Mouse (Mus musculus): ENCODE measurements around the gene Ttll9. TPM values are rescaled to one million over a fixed set of nuclear protein-coding genes. Genes with fewer than 3 reads are reported as not detected.

The Ttll9 gene
- total RNA-seq (2014; rRNA removed; ENCODE audit: low replicate concordance): 0.89 TPM in 1 of 2 replicates, not detected in the other
- 0.05 and 0.14 TPM in 2 replicates for polyA plus RNA-seq (2015; fragmentation: Nextera tagmentation; extraction: Ambion mirVana)

DNA sequence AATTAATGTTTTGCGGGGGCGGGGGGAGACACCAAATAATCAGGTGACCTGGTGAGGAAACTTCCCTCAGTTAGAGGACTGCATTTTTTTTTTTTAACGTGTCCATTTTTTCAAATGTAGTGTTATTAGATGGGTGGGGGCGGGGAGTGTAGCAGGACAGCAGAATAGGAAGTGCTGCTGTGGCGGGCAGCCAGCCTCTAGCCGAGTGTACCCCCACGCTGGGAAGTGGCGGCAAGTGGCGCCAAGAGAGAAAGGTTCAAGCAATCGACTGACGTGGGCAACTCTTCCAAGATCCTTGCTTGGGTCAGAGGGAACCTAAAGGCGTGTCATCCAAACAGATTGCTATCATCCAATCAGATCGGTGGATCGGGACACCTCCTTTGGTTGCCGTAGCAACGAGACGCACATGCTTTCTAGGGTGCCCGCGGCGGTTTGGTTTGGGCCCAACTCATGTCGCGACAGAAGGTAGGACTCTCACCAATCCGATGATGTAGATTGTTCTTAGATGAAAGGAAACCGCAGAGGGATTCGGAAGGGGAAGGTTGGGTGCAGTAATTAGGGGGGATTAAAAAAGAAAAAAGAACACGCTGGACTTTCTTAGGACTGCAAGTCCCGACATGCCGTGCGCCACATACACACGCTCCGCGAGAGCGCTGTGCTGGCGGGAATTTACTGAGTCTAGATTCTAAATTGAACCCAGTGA lies at the start of gene Ttll9:
Gene Ttll9 (plus strand): TSS at position 395 of the 703 bp plus-strand sequence.
- Histone ChIP-seq H3K27ac (ENCODE audit: low read depth) (no peak within 1 kb of the TSS), H3K9me3 (replicated peaks; ENCODE audit: control insufficient read depth, low read length) (no peaks in the 10 kb centered on the region), H3K27me3 (ENCODE audit: control insufficient read depth, insufficient read depth, low read length) (peaks cover 7% of the 10 kb centered on the region; the same call in 1 of the 2 replicates), H3K36me3 (replicated peaks; ENCODE audit: control insufficient read depth, insufficient read depth, low read length) (no peaks in the 10 kb centered on the region), H3K4me2 (ENCODE audit: low read depth, low read length) (peak within 1 kb of the TSS; percentile 61), H3K9ac (replicated peaks; ENCODE audit: low read depth, low read length) (0 out of 2 replicates have a peak within 1 kb of the TSS, but pooled peaks have one; percentile 16), H3K4me1 (ENCODE audit: control insufficient read depth, insufficient read depth) (no peaks in the 10 kb centered on the region), H3K4me3 (ENCODE audit: low read depth, low read length) (peak within 1 kb of the TSS; percentile 51)
- 2% methylated on average over 34 of the region's 34 CpGs for WGBS
- peak; percentile 45 for DNase-seq (ENCODE audit: low spot score)
- TF ChIP-seq EP300 (IDR thresholded peaks at IDR 0.05; ENCODE audit: low read depth): no peak
- TF ChIP-seq CTCF (IDR thresholded peaks at IDR 0.05; ENCODE audit: low read depth): no peak
- peak; percentile 75 for ATAC-seq (ENCODE audit: insufficient read depth, low read depth)

DNA sequence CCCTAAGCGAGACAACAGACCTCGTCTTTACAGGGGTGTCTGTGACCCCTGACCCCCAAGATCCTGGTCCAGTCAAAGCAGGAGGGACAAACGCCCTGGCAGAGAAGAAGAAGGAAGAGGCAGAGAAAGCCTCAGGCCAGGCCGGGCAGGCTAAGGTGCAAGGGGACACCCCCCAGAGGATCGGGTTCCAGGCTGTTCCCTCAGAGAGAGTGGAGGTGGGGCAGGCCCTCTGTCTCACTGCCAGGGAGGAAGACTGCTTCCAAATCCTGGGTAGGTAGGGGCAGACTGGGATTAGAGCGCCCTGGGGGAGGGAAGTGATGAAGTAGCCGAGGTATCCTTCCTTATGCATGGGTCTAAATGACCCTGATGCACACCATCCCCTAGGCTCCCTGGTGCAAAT lies 48.8 kb upstream of the Ttll9 start:
- no peaks in the 10 kb centered on the region for H3K9me3 ChIP-seq (replicated peaks; ENCODE audit: control insufficient read depth, low read length)
- no peak overlapping the region for H3K4me2 ChIP-seq (ENCODE audit: low read depth, low read length)
- no peak overlapping the region for H3K27ac ChIP-seq (ENCODE audit: low read depth)
- TF ChIP-seq CTCF (IDR thresholded peaks at IDR 0.05; ENCODE audit: low read depth): no peak
- no peak for TF ChIP-seq EP300 (IDR thresholded peaks at IDR 0.05; ENCODE audit: low read depth)
- no peak overlapping the region for H3K4me3 ChIP-seq (ENCODE audit: low read depth, low read length)
- ATAC-seq (ENCODE audit: insufficient read depth, low read depth): no peak
- no peaks in the 10 kb centered on the region for H3K36me3 ChIP-seq (replicated peaks; ENCODE audit: control insufficient read depth, insufficient read depth, low read length)
- no peak overlapping the region for H3K9ac ChIP-seq (replicated peaks; ENCODE audit: low read depth, low read length)
- no peak for DNase-seq (ENCODE audit: low spot score)
- H3K27me3 ChIP-seq (ENCODE audit: control insufficient read depth, insufficient read depth, low read length): peaks cover 42% of the 10 kb centered on the region
- no peaks in the 10 kb centered on the region; the same call in 1 of the 2 replicates for H3K4me1 ChIP-seq (ENCODE audit: control insufficient read depth, insufficient read depth)
- 42% methylated on average over 7 of the region's 7 CpGs for WGBS

DNA sequence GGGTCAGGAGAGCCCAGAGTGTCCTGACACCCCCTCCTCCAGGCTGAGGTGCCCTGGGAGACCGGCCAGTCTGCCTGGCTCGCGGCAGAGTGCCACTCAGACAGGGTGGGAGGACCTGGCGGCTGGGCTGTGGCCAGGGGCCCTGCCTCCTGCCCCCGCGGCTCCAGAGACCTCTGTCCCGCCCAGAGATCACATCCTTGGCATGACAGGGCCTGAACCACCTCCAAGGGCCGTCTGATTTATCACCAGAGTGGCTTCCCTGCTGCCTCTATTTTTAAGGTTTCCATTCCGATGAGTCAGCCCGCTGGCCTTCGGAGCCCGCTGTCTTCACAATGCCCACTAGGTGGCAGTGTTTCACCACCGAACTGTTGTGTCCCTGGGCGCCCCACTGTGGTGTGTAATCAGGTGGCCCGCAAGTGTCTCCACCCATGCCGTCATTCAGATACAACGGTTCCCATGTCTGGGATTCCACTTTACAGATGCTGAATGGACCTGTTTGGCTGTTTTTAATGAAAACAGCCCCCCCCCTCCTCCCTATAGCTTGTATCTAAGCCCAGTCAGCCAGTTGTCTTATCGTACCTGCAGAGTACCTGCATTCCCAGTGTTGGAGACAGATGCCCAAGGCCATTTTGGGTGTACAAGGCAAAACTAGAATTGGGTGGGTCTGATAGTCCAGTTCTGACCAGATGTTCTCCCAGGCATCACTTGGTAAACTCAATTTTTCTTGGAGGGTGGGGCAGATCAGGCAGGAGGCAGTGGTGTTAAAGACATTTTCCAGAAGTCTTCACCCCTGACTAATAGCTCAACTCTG lies 47.8 kb upstream of the Ttll9 start:
- WGBS: 3% methylated on average over 18 of the region's 18 CpGs
- Histone ChIP-seq H3K27ac (ENCODE audit: low read depth) (no peak overlapping the region), H3K4me2 (ENCODE audit: low read depth, low read length) (peak overlapping the region; percentile 51), H3K9me3 (replicated peaks; ENCODE audit: control insufficient read depth, low read length) (no peaks in the 10 kb centered on the region), H3K36me3 (replicated peaks; ENCODE audit: control insufficient read depth, insufficient read depth, low read length) (no peaks in the 10 kb centered on the region), H3K9ac (replicated peaks; ENCODE audit: low read depth, low read length) (no peak overlapping the region), H3K4me3 (ENCODE audit: low read depth, low read length) (0 out of 2 replicates have a peak overlapping the region, but pooled peaks have one; percentile 17), H3K27me3 (ENCODE audit: control insufficient read depth, insufficient read depth, low read length) (peaks cover 42% of the 10 kb centered on the region), H3K4me1 (ENCODE audit: control insufficient read depth, insufficient read depth) (peaks cover 2% of the 10 kb centered on the region; the same call in 1 of the 2 replicates)
- ATAC-seq (ENCODE audit: insufficient read depth, low read depth) (peak; percentile 84), DNase-seq (ENCODE audit: low spot score) (peak; percentile 73)
- TF ChIP-seq EP300 (IDR thresholded peaks at IDR 0.05; ENCODE audit: low read depth): no peak
- TF ChIP-seq CTCF (IDR thresholded peaks at IDR 0.05; ENCODE audit: low read depth): peak; percentile 95

DNA sequence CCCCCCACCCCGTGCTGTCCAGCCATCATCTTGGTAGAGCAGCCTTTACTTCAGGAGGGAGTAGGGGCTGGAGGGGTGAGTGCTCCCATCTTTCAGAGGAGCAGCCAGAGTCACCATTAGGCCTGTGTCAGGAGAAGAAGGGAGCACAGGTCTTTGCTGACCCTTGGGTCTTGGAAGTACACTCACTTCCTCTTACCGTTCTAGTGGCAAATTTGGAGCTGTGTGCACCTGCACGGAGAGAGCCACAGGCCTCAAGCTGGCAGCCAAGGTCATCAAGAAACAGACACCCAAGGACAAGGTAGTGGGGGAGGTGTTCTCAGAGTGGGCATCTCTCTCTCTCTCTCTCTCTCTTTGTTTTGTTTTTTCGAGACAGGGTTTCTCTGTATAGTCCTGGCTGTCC lies 46.8 kb upstream of the Ttll9 start:
- H3K9me3 ChIP-seq (replicated peaks; ENCODE audit: control insufficient read depth, low read length): no peaks in the 10 kb centered on the region
- no peak overlapping the region for H3K9ac ChIP-seq (replicated peaks; ENCODE audit: low read depth, low read length)
- H3K27me3 ChIP-seq (ENCODE audit: control insufficient read depth, insufficient read depth, low read length): peaks cover 42% of the 10 kb centered on the region
- H3K27ac ChIP-seq (ENCODE audit: low read depth): no peak overlapping the region
- ATAC-seq (ENCODE audit: insufficient read depth, low read depth) (no peak), DNase-seq (ENCODE audit: low spot score) (no peak)
- H3K4me2 ChIP-seq (ENCODE audit: low read depth, low read length): no peak overlapping the region
- no peak overlapping the region for H3K4me3 ChIP-seq (ENCODE audit: low read depth, low read length)
- H3K4me1 ChIP-seq (ENCODE audit: control insufficient read depth, insufficient read depth): peaks cover 2% of the 10 kb centered on the region; the same call in 1 of the 2 replicates
- 45% methylated on average over 4 of the region's 4 CpGs for WGBS
- no peaks in the 10 kb centered on the region for H3K36me3 ChIP-seq (replicated peaks; ENCODE audit: control insufficient read depth, insufficient read depth, low read length)
- TF ChIP-seq CTCF (IDR thresholded peaks at IDR 0.05; ENCODE audit: low read depth) (no peak), EP300 (IDR thresholded peaks at IDR 0.05; ENCODE audit: low read depth) (no peak)

DNA sequence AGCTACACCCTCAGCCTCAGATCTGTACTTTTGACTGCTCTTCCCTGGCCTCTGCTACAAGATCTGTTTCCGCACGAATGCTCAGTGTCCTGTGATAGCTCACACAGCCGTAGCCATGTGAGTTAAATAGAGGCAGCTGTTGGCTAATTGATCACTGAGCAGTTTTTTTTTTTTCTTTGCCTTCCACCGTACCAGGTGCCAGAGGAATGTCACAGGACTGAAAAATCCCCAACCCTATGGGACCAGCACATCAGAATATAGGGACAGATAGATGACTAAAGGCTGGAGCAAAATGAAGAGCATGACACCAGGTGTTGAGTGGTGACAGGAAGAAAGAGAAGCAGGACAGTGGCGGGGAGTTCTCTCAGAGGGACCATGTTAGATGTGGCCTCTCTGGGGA lies 46.2 kb upstream of the Ttll9 start:
- H3K4me2 ChIP-seq (ENCODE audit: low read depth, low read length): no peak overlapping the region
- H3K4me3 ChIP-seq (ENCODE audit: low read depth, low read length): no peak overlapping the region
- no peak for DNase-seq (ENCODE audit: low spot score)
- no peaks in the 10 kb centered on the region for H3K9me3 ChIP-seq (replicated peaks; ENCODE audit: control insufficient read depth, low read length)
- H3K27me3 ChIP-seq (ENCODE audit: control insufficient read depth, insufficient read depth, low read length): peaks cover 36% of the 10 kb centered on the region
- H3K4me1 ChIP-seq (ENCODE audit: control insufficient read depth, insufficient read depth): peaks cover 2% of the 10 kb centered on the region; the same call in 1 of the 2 replicates
- H3K36me3 ChIP-seq (replicated peaks; ENCODE audit: control insufficient read depth, insufficient read depth, low read length): no peaks in the 10 kb centered on the region
- H3K9ac ChIP-seq (replicated peaks; ENCODE audit: low read depth, low read length): no peak overlapping the region
- no peak overlapping the region for H3K27ac ChIP-seq (ENCODE audit: low read depth)
- 57% methylated on average over 5 of the region's 5 CpGs for WGBS
- TF ChIP-seq CTCF (IDR thresholded peaks at IDR 0.05; ENCODE audit: low read depth) (no peak), EP300 (IDR thresholded peaks at IDR 0.05; ENCODE audit: low read depth) (no peak)
- no peak for ATAC-seq (ENCODE audit: insufficient read depth, low read depth)
